Mouse (Mus musculus): ENCODE measurements at regions not wholly inside any gene's neighbourhood (a gene's known extent, or its start where the extent isn't known, plus 50 kb on each side); places are given as distances from the start of the nearest gene placed in this dataset.
A peak's percentile ranks its signal among the peaks of the same experiment; 100 is the strongest.

GRCm38 (mm10) chr7:136581896-136582295 lies 312.5 kb upstream of the Mgmt start:
- DNase-seq: no peak

GRCm38 (mm10) chr7:136584361-136584760 lies 310.1 kb upstream of the Mgmt start:
- DNase-seq: no peak

GRCm38 (mm10) chr7:136588491-136588890 lies 305.9 kb upstream of the Mgmt start:
- DNase-seq: no peak

- DNase-seq: no peak
Measured at GRCm38 (mm10) chr7:136590947-136591346, 303.5 kb upstream of the Mgmt start.

- no peak for DNase-seq
Measured at GRCm38 (mm10) chr7:136607278-136608120, 286.9 kb upstream of the Mgmt start.

GRCm38 (mm10) chr7:136613496-136613895 lies 280.9 kb upstream of the Mgmt start:
- no peak for DNase-seq

GRCm38 (mm10) chr7:136624496-136624895 lies 269.9 kb upstream of the Mgmt start:
- DNase-seq: no peak

- DNase-seq: peak; percentile 76 to 91
Measured at GRCm38 (mm10) chr7:136631089-136631488, 263.3 kb upstream of the Mgmt start.

GRCm38 (mm10) chr7:136640160-136640559 lies 254.3 kb upstream of the Mgmt start:
- no peak for DNase-seq

- no peak for DNase-seq
Measured at GRCm38 (mm10) chr7:136640771-136641170, 253.6 kb upstream of the Mgmt start.

GRCm38 (mm10) chr7:136649796-136650195 lies 244.6 kb upstream of the Mgmt start:
- no peak for DNase-seq

GRCm38 (mm10) chr7:136659930-136660329 lies 234.5 kb upstream of the Mgmt start:
- no peak for DNase-seq

GRCm38 (mm10) chr7:136660401-136660800 lies 234.0 kb upstream of the Mgmt start:
- no peak for DNase-seq

GRCm38 (mm10) chr7:136664424-136665082 lies 229.9 kb upstream of the Mgmt start:
- no peak for DNase-seq

- peak; percentile 12 to 35 for DNase-seq
Measured at GRCm38 (mm10) chr7:136665901-136666300, 228.5 kb upstream of the Mgmt start.

GRCm38 (mm10) chr7:136666707-136667106 lies 227.7 kb upstream of the Mgmt start:
- no peak for DNase-seq

GRCm38 (mm10) chr7:136670675-136671074 lies 223.7 kb upstream of the Mgmt start:
- DNase-seq: no peak

GRCm38 (mm10) chr7:136674159-136674558 lies 220.3 kb upstream of the Mgmt start:
- no peak for DNase-seq

- no peak for DNase-seq
Measured at GRCm38 (mm10) chr7:136675041-136675440, 219.4 kb upstream of the Mgmt start.

GRCm38 (mm10) chr7:136676104-136676503 lies 218.3 kb upstream of the Mgmt start:
- no peak for DNase-seq

GRCm38 (mm10) chr7:136676987-136677545 lies 217.3 kb upstream of the Mgmt start:
- no peak for DNase-seq

GRCm38 (mm10) chr7:136689579-136689978 lies 204.8 kb upstream of the Mgmt start:
- no peak for DNase-seq

- no peak for DNase-seq
Measured at GRCm38 (mm10) chr7:136706246-136706645, 188.2 kb upstream of the Mgmt start.
